Mouse (Mus musculus) midbrain, embryonic 10.5 days (tissue): ENCODE measurements around the gene Coro6. TPM values are rescaled to one million over a fixed set of nuclear protein-coding genes. Genes with fewer than 3 reads are reported as not detected.

Experiments used
- DNase-seq: peaks from one replicate; pipeline ENCODE4 v3.0.0-alpha.2; 2017; ENCODE audit warnings: low spot score
- H3K27ac ChIP-seq: fragments of 300-500 bp; sonication (generic); replicated peaks from 2 replicates; pipeline ENCODE4 v1.5.1; 2016; ENCODE audit warnings: mild to moderate bottlenecking
- H3K27me3 ChIP-seq: fragments of 300-500 bp; sonication (generic); 2 replicates; pipeline ENCODE4 v1.6.1; 2016; ENCODE audit warnings: low read depth, mild to moderate bottlenecking; ENCODE audit not compliant: poor library complexity, severe bottlenecking
- H3K36me3 ChIP-seq: fragments of 300-500 bp; sonication (generic); 2 replicates; pipeline ENCODE4 v1.6.1; 2016; ENCODE audit warnings: mild to moderate bottlenecking, moderate library complexity
- H3K4me1 ChIP-seq: fragments of 300-500 bp; sonication (generic); 2 replicates; pipeline ENCODE4 v1.6.1; 2016
- H3K4me3 ChIP-seq: fragments of 300-500 bp; sonication (generic); 2 replicates; pipeline ENCODE4 v1.5.1; 2016; ENCODE audit warnings: mild to moderate bottlenecking, moderate library complexity
- H3K9me3 ChIP-seq: fragments of 300-500 bp; sonication (generic); replicated peaks from 2 replicates; pipeline ENCODE4 v1.6.1; 2016; ENCODE audit warnings: mild to moderate bottlenecking
- WGBS: fragments of 180-500 bp; shearing (Covaris S2); methylation state at CpG from one replicate; pipeline ENCODE4 v1.1.7; 2016; 5-methylcytosine and 5-hydroxymethylcytosine counted together
- polyA plus RNA-seq: library from polyadenylated mRNA; unstranded; fragments of >200 nt; fragmentation: Nextera tagmentation; extraction: Ambion mirVana; gene quantifications from 2 replicates; pipeline ENCODE4 v1.2.1, GENCODE M21; 2016

The Coro6 gene
- polyA plus RNA-seq, 1 experiment from 2014 or later, result not detected

- Histone ChIP-seq H3K27ac (no peak overlapping the region), H3K27me3 (no peaks in the 10 kb centered on the region), H3K4me3 (no peak overlapping the region), H3K4me1 (no peaks in the 10 kb centered on the region), H3K9me3 (no peaks in the 10 kb centered on the region), H3K36me3 (peaks cover 41% of the 10 kb centered on the region)
- DNase-seq, result no peak
- 69% methylated on average over 6 of the region's 6 CpGs for WGBS
Observed at GRCm38 (mm10) chr11:77446628-77447041, 15.6 kb upstream of the Coro6 start.

GRCm38 (mm10) chr11:77449224-77449623 is 13.0 kb upstream of the Coro6 start:
- H3K27ac ChIP-seq, result no peak overlapping the region
- no peak for DNase-seq
- H3K36me3 ChIP-seq, result peaks cover 35% of the 10 kb centered on the region
- no peak overlapping the region for H3K4me3 ChIP-seq
- WGBS, result 94% methylated on average over 7 of the region's 7 CpGs
- no peaks in the 10 kb centered on the region for H3K27me3 ChIP-seq
- H3K4me1 ChIP-seq, result no peaks in the 10 kb centered on the region
- H3K9me3 ChIP-seq, result no peaks in the 10 kb centered on the region

- Histone ChIP-seq H3K36me3 (peaks cover 46% of the 10 kb centered on the region), H3K27me3 (no peaks in the 10 kb centered on the region), H3K4me1 (no peaks in the 10 kb centered on the region), H3K4me3 (no peak overlapping the region), H3K9me3 (no peaks in the 10 kb centered on the region), H3K27ac (no peak overlapping the region)
- WGBS, result 92% methylated on average over 2 of the region's 2 CpGs
- DNase-seq, result no peak
Observed at GRCm38 (mm10) chr11:77451670-77452069, 10.5 kb upstream of the Coro6 start.

GRCm38 (mm10) chr11:77453388-77453787 is 8.8 kb upstream of the Coro6 start:
- no peak overlapping the region for H3K27ac ChIP-seq
- H3K4me1 ChIP-seq, result no peaks in the 10 kb centered on the region
- H3K27me3 ChIP-seq, result no peaks in the 10 kb centered on the region
- H3K4me3 ChIP-seq, result no peak overlapping the region
- H3K36me3 ChIP-seq, result peaks cover 46% of the 10 kb centered on the region
- H3K9me3 ChIP-seq, result no peaks in the 10 kb centered on the region
- 88% methylated on average over 2 of the region's 2 CpGs for WGBS
- DNase-seq, result no peak

GRCm38 (mm10) chr11:77455770-77456510 is 6.3 kb upstream of the Coro6 start:
- Histone ChIP-seq H3K27me3 (peaks cover 17% of the 10 kb centered on the region), H3K4me3 (no peak overlapping the region), H3K27ac (no peak overlapping the region), H3K36me3 (peaks cover 25% of the 10 kb centered on the region), H3K4me1 (no peaks in the 10 kb centered on the region), H3K9me3 (no peaks in the 10 kb centered on the region)
- DNase-seq, result no peak
- WGBS, result 92% methylated on average over 9 of the region's 9 CpGs

GRCm38 (mm10) chr11:77456866-77457265 is 5.3 kb upstream of the Coro6 start:
- DNase-seq, result no peak
- H3K9me3 ChIP-seq, result no peaks in the 10 kb centered on the region
- no peak overlapping the region for H3K4me3 ChIP-seq
- 88% methylated on average over 6 of the region's 6 CpGs for WGBS
- H3K36me3 ChIP-seq, result peaks cover 22% of the 10 kb centered on the region
- peaks cover 2% of the 10 kb centered on the region for H3K4me1 ChIP-seq
- H3K27me3 ChIP-seq, result peaks cover 26% of the 10 kb centered on the region
- no peak overlapping the region for H3K27ac ChIP-seq

GRCm38 (mm10) chr11:77461856-77462255 is 355 bp upstream of the Coro6 start:
- 6% methylated on average over 6 of the region's 6 CpGs for WGBS
- Histone ChIP-seq H3K36me3 (no peaks in the 10 kb centered on the region), H3K9me3 (no peaks in the 10 kb centered on the region), H3K27me3 (peaks cover 76% of the 10 kb centered on the region), H3K27ac (peak overlapping the region; percentile 73; the same call in 1 of the 2 replicates), H3K4me1 (peaks cover 23% of the 10 kb centered on the region), H3K4me3 (peak overlapping the region; percentile 69)
- DNase-seq, result peak; percentile 16

GRCm38 (mm10) chr11:77463101-77463445 is 862 bp downstream of the Coro6 start:
- peaks cover 89% of the 10 kb centered on the region for H3K27me3 ChIP-seq
- peak overlapping the region; percentile 69 for H3K4me3 ChIP-seq
- no peak for DNase-seq
- H3K36me3 ChIP-seq, result no peaks in the 10 kb centered on the region
- no peaks in the 10 kb centered on the region for H3K9me3 ChIP-seq
- H3K27ac ChIP-seq, result no peak overlapping the region; the same call in 1 of the 2 replicates
- H3K4me1 ChIP-seq, result peaks cover 35% of the 10 kb centered on the region
- WGBS, result 41% methylated on average over 8 of the region's 8 CpGs

GRCm38 (mm10) chr11:77463786-77464185 is 1.6 kb downstream of the Coro6 start:
- Histone ChIP-seq H3K9me3 (no peaks in the 10 kb centered on the region), H3K36me3 (no peaks in the 10 kb centered on the region), H3K27ac (no peak overlapping the region), H3K4me1 (peaks cover 35% of the 10 kb centered on the region), H3K4me3 (no peak overlapping the region), H3K27me3 (peaks cover 96% of the 10 kb centered on the region)
- 70% methylated on average over 10 of the region's 10 CpGs for WGBS
- DNase-seq, result no peak

- Histone ChIP-seq H3K9me3 (no peaks in the 10 kb centered on the region), H3K36me3 (no peaks in the 10 kb centered on the region), H3K4me1 (peaks cover 35% of the 10 kb centered on the region), H3K27ac (no peak overlapping the region), H3K4me3 (no peak overlapping the region), H3K27me3 (peaks cover 100% of the 10 kb centered on the region)
- DNase-seq, result no peak
- WGBS, result 69% methylated on average over 4 of the region's 4 CpGs
Observed at GRCm38 (mm10) chr11:77464684-77465083, 2.5 kb downstream of the Coro6 start.

GRCm38 (mm10) chr11:77465111-77465510 is 2.9 kb downstream of the Coro6 start:
- WGBS, result 53% methylated on average over 3 of the region's 3 CpGs
- peaks cover 98% of the 10 kb centered on the region for H3K27me3 ChIP-seq
- no peak overlapping the region for H3K4me3 ChIP-seq
- H3K4me1 ChIP-seq, result peaks cover 35% of the 10 kb centered on the region
- no peaks in the 10 kb centered on the region for H3K36me3 ChIP-seq
- no peak overlapping the region for H3K27ac ChIP-seq
- H3K9me3 ChIP-seq, result no peaks in the 10 kb centered on the region
- no peak for DNase-seq

- peaks cover 35% of the 10 kb centered on the region for H3K4me1 ChIP-seq
- no peaks in the 10 kb centered on the region for H3K9me3 ChIP-seq
- no peak overlapping the region for H3K27ac ChIP-seq
- H3K27me3 ChIP-seq, result peaks cover 89% of the 10 kb centered on the region
- 34% methylated on average over 9 of the region's 9 CpGs for WGBS
- H3K36me3 ChIP-seq, result peaks cover 13% of the 10 kb centered on the region
- no peak for DNase-seq
- peak overlapping the region; percentile 8; the same call in 1 of the 2 replicates for H3K4me3 ChIP-seq
Observed at GRCm38 (mm10) chr11:77466544-77466943, 4.3 kb downstream of the Coro6 start.

GRCm38 (mm10) chr11:77467157-77467556 is 4.9 kb downstream of the Coro6 start:
- Histone ChIP-seq H3K27me3 (peaks cover 83% of the 10 kb centered on the region), H3K27ac (no peak overlapping the region; the same call in 1 of the 2 replicates), H3K36me3 (peaks cover 19% of the 10 kb centered on the region), H3K9me3 (no peaks in the 10 kb centered on the region), H3K4me3 (peak overlapping the region; percentile 8; the same call in 1 of the 2 replicates), H3K4me1 (peaks cover 29% of the 10 kb centered on the region)
- peak; percentile 65 for DNase-seq
- WGBS, result 3% methylated on average over 25 of the region's 25 CpGs
